Mouse (Mus musculus) heart, postnatal 4 days (tissue): ENCODE results near the gene Vac14. TPM values are rescaled to one million over a fixed set of nuclear protein-coding genes. Genes with fewer than 3 reads are reported as not detected.

ENCODE experiments used
- DNase-seq: peaks from one replicate; pipeline ENCODE4 v3.0.0; 2021
- total RNA-seq, 2 experiments: library from RNA; stranded (reverse); gene quantifications; 2 replicates each; pipeline ENCODE4 v1.2.3; 2021

The Vac14 gene
- 10 to 100 TPM; 26.7 to 28.1 TPM for total RNA-seq

- peak; percentile 98 for DNase-seq
These were observed at the start of gene Vac14 for GRCm38 (mm10) chr8:110618391-110619207. Gene Vac14 (plus strand): TSS chr8:110618585.

- DNase-seq, result no peak
These were observed 25.7 kb upstream of the Vac14 start for GRCm38 (mm10) chr8:110592641-110593040.

DNA sequence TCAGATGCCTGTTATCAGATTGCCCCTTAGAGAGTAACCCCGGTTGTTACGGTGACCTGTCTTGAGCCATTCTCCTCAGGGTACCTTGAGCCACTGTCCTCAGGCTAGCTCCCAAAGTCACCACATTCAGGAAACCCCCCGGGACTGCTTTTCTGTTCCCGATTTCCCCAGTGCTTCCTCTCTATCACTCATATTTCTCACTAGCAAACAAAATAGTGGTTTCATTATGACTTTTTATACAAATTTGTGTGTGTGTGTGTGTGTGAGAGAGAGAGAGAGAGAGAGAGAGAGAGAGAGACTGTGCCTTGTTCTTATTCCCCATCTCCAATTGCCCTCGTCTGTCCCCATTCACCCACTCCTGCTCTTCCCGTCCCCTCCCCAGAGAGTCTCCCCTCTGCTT, 24.2 kb upstream of the Vac14 start:
- no peak for DNase-seq

DNA sequence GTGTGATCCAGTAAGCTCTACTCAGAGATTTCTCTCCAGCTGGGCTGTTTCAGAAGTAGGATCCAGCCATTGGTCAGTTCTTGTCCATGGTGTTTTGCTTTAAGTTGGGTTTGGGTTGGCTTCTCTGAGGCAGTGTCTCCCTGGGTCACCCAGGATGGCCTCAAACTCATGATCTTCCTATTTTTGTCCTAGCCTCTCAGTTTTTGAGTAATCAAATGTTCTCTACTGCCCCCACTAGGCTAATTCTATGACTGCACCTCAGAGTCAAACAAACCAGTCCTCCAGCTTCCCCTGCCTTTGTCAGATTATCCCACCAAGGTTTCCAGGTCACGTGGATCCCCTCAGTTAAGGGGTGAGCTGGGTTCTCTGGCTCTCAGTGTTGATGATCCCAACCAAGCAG, 13.8 kb upstream of the Vac14 start:
- DNase-seq, result peak; percentile 61

GRCm38 (mm10) chr8:110605401-110606015, 12.9 kb upstream of the Vac14 start:
- DNase-seq, result no peak

GRCm38 (mm10) chr8:110615730-110616129, 2.7 kb upstream of the Vac14 start:
- no peak for DNase-seq

- DNase-seq, result no peak
These were observed 505 bp upstream of the Vac14 start for GRCm38 (mm10) chr8:110617801-110618358.

DNA sequence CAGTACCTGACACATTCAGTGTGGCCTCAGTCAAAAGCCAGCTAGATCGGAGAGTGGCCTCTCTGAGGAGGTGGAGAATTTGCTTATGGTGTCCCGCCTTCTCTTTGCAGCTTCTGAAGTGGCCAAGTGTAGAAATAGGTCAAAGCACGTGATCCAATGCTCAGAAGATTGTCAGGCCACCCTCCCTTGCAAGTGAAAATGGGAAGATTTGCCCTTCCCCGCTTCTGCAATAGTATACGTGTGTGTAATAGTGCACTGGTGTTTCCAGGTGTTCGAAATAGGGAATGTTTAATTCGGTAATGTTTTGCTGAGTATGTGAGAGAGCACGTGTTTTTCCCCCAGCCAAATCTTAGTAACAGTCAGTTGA, 806 bp downstream of the Vac14 start:
- DNase-seq, result no peak

DNA sequence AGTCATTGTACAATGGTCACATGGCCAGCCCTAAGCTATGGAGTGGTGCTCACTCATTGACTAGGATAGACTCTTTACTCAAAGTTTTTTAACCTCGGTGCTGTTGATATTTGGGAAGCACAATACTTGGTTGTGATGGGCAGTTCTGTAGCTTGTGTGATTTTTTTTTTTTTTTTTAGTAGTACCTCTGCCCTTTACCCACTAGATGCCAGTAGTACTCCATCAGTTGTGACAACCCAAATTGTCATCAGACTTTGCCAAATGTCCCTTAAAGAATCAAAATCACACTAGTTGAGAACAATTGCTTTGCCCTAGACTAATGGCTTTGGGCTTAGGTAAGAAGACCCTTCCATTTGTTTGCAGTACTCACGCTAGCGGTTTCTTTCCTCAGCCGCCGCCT, 1.5 kb downstream of the Vac14 start:
- DNase-seq, result no peak

GRCm38 (mm10) chr8:110626431-110626830, 8.0 kb downstream of the Vac14 start:
- DNase-seq, result no peak

- peak; percentile 65 for DNase-seq
These were observed 11.1 kb downstream of the Vac14 start for GRCm38 (mm10) chr8:110629245-110630063.

DNA sequence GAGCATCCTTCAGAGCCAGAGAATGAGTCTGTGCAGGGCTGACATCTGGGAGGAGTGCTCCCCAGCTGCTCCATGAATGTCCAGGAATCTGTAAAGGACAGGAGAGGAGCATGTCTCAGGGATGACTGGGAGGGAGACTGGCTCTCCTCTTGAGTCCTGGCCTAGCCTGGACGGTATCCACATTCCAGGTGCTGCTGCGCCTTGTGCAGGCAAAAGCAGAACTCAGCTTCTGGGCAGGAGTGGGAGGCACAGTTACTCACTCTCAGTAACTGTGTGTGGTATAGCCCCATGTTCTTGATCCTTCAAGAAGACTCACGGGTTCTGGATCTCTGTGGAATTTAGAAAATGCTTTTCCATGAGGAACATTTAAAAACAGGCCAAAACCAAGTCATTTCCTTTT, 11.7 kb downstream of the Vac14 start:
- DNase-seq, result no peak

DNA sequence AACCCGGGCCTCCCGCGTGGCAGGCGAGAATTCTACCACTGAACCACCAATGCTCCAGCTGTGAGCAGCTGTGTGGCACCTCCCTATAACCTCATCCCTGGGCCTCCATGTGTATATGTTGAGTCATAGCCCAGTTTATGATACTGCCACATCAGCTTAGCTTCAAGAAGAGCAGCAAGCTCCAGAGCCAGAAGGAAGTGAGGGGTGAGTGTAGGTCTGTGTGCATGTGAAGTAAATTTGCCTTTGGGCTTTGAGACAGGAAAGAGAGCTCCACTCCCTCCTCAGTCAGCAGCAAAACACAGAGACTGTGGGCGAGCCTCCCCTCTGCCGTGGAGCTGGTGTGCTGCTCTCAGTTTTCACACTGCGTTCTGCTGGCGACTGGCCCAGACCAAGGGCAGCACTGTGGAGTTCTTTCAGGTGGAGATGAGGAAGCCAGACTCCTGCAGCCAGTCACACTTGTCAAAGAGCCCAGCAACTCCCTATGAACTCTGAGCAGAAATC, 12.2 kb downstream of the Vac14 start:
- DNase-seq, result peak; percentile 77

- DNase-seq, result peak; percentile 35
These were observed 12.8 kb downstream of the Vac14 start for GRCm38 (mm10) chr8:110631201-110631600.

DNA sequence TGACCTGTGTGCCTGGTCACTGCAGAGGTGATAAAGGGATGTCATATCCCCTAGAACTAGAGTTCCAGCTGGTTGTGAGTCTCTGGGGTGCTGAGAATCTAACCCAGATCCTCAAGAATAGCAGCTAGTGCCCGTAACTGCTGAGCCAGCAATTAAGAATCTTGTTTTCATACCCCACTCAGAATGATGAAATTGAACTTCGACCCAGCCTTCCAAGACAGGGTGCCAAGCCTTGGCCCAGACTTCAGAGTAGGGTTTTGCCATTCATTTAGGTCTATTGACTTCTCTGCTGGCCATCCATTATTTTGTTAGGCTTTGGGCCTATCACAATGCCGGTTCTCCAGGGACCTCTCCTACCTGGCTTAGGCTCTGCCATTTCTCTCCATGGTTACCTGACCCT, 15.4 kb downstream of the Vac14 start:
- DNase-seq, result no peak

- no peak for DNase-seq
These were observed 17.8 kb downstream of the Vac14 start for GRCm38 (mm10) chr8:110636182-110636581.

GRCm38 (mm10) chr8:110642331-110642730, 23.9 kb downstream of the Vac14 start:
- DNase-seq, result peak; percentile 46

GRCm38 (mm10) chr8:110643177-110643576, 24.8 kb downstream of the Vac14 start:
- no peak for DNase-seq

DNA sequence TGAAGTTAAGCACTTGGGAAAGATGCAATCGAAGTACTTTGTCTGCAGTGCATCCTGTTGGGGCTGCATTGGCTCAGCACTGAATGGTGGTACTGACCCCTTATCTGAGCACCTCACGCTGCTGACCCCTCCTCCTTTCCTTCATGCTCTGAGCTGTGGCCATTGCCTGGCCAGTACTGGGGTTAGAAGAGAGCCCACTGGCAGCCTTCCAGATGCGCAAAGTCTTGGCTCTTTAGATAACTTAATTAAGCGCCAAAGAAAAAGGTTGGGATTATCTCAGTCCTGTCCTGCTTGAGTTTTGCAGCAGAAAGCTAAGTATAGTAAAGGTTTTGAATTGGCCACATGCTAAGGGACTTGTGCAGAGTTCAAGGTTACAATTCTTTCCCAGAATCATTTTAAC, 26.0 kb downstream of the Vac14 start:
- no peak for DNase-seq

DNA sequence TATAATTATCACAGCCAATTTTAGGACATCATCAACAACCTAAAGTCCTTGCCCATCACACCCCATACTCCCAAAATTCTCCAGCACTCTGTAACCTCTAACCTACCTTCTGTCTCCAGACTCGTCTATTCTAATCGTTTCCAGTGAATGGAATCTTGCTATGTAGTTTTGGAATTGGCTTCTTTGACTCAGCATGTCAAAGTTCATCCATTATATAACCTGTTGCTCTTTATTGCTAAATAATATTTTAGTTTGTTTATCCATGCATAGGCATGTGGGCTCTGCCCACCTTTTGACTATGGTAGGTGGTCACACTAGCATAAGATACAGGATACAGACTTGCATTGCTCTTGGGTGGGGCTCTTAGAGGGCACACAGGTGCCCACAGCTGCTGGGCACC, 26.5 kb downstream of the Vac14 start:
- no peak for DNase-seq

GRCm38 (mm10) chr8:110645340-110645739, 27.0 kb downstream of the Vac14 start:
- DNase-seq, result no peak

GRCm38 (mm10) chr8:110646064-110646463, 27.7 kb downstream of the Vac14 start:
- DNase-seq, result peak; percentile 90

DNA sequence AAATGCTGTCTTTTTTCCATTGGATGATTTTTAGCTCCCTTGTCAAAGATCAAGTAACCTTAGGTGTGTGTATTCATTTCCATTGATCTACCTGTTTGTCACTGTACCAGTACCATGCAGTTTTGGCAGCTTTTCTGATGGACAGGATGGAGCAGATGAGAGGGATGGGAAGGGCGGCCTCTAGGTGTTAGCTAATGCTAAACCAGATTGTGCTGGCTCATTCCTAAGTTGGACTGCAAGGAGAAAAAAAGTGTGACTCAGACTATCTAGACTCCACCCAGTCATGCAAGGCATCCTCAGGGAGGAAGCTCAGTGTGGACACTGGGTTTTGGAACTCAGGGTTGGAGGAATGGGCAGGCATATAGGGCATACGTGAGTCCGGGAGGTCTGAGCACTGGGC, 30.2 kb downstream of the Vac14 start:
- DNase-seq, result no peak
